Mouse (Mus musculus) heart, adult 2 months (tissue): ENCODE measurements at regions not wholly inside any gene's neighbourhood (a gene's known extent, or its start where the extent isn't known, plus 50 kb on each side); places are given as distances from the start of the nearest gene placed in this dataset.

ENCODE experiments used
- DNase-seq, 2 experiments: peaks; one replicate each; pipeline ENCODE4 v3.0.0; 2021
- H3K27ac ChIP-seq: fragments of 200-600 bp; 2 replicates; pipeline ENCODE4 v1.8.1; 2022
- H3K27me3 ChIP-seq: fragments of 200-500 bp; 2 replicates; pipeline ENCODE4 v1.6.1; 2012; ENCODE audit warnings: mild to moderate bottlenecking, low read length, inconsistent platforms, mixed read lengths; ENCODE audit not compliant: control insufficient read depth, insufficient read depth
- H3K36me3 ChIP-seq: fragments of 200-500 bp; 2 replicates; pipeline ENCODE4 v1.6.1; 2012; ENCODE audit warnings: low read length, inconsistent platforms; ENCODE audit not compliant: control insufficient read depth, insufficient read depth
- H3K4me1 ChIP-seq: fragments of 200-500 bp; 2 replicates; pipeline ENCODE4 v1.6.1; 2011; ENCODE audit warnings: low read length; ENCODE audit not compliant: control insufficient read depth, insufficient read depth
- H3K4me3 ChIP-seq: fragments of 200-600 bp; 2 replicates; pipeline ENCODE4 v1.8.1; 2022
- H3K79me2 ChIP-seq: fragments of 200-500 bp; replicated peaks from 2 replicates; pipeline ENCODE4 v1.6.1; 2012; ENCODE audit warnings: mild to moderate bottlenecking, inconsistent platforms, low read length, moderate library complexity, mixed read lengths; ENCODE audit not compliant: control insufficient read depth, insufficient read depth
- H3K9ac ChIP-seq: fragments of 200-500 bp; 2 replicates; pipeline ENCODE4 v1.6.1; 2012; ENCODE audit warnings: low read depth, mild to moderate bottlenecking, control low read depth, inconsistent platforms, low read length, mixed read lengths
- CTCF ChIP-seq: fragments of 200-600 bp; IDR thresholded peaks from 2 replicates; pipeline ENCODE4 v1.8.1; 2022; ENCODE audit warnings: antibody characterized with exemption, mild to moderate bottlenecking, moderate library complexity
- EP300 ChIP-seq: fragments of 200-500 bp; IDR thresholded peaks from 2 replicates; pipeline ENCODE4 v1.6.1; 2011; ENCODE audit warnings: low read depth, low read length, control low read depth; ENCODE audit not compliant: insufficient read depth
- POLR2A ChIP-seq: fragments of 200-500 bp; IDR thresholded peaks from 2 replicates; pipeline ENCODE4 v1.6.1; 2011; ENCODE audit warnings: mild to moderate bottlenecking, low read depth, low read length, control low read depth; ENCODE audit not compliant: insufficient read depth
- WGBS: fragments of 180-500 bp; shearing (Covaris S2); methylation state at CpG from one replicate; pipeline ENCODE4 v1.1.7; 2018; 5-methylcytosine and 5-hydroxymethylcytosine counted together
- intact Hi-C: fragments of 180-260 bp; cut with DNase I; formaldehyde crosslinking; loops from one replicate; pipeline ENCODE4 v1.15.1; 2025

- Histone ChIP-seq H3K27me3 (no peaks in the 10 kb centered on the region), H3K36me3 (no peaks in the 10 kb centered on the region), H3K4me1 (no peaks in the 10 kb centered on the region), H3K9ac (no peak overlapping the region), H3K4me3 (no peak overlapping the region), H3K79me2 (no peaks in the 10 kb centered on the region), H3K27ac (no peak overlapping the region)
- intact Hi-C loops: no loop called here
- no peak for TF ChIP-seq POLR2A
- TF ChIP-seq CTCF: no peak
- TF ChIP-seq EP300: no peak
- DNase-seq: no peak
- WGBS: 70% methylated on average over 1 of the region's 1 CpGs
Observed at GRCm38 (mm10) chr3:70384235-70384634, 376.8 kb downstream of the Otol1 start.

GRCm38 (mm10) chr3:70385961-70386360 lies 378.5 kb downstream of the Otol1 start:
- 65% methylated on average over 4 of the region's 4 CpGs for WGBS

GRCm38 (mm10) chr3:70401187-70401586 lies 393.8 kb downstream of the Otol1 start:
- TF ChIP-seq POLR2A: no peak
- TF ChIP-seq EP300: no peak
- Histone ChIP-seq H3K9ac (no peak overlapping the region), H3K4me1 (no peaks in the 10 kb centered on the region), H3K27me3 (no peaks in the 10 kb centered on the region), H3K79me2 (no peaks in the 10 kb centered on the region), H3K27ac (no peak overlapping the region), H3K4me3 (no peak overlapping the region), H3K36me3 (no peaks in the 10 kb centered on the region)
- intact Hi-C loops: loop anchor here (10.0 kb wide), 1 partner anchor 296 kb away; no protein-coding TSS in a partner anchor
- WGBS: 65% methylated on average over 2 of the region's 2 CpGs
- no peak for DNase-seq

More at GRCm38 (mm10) chr3:70385961-70386360, 378.5 kb downstream of the Otol1 start:
- intact Hi-C loops: no loop called here
- no peak overlapping the region for H3K27ac ChIP-seq
- no peaks in the 10 kb centered on the region for H3K79me2 ChIP-seq
- no peak overlapping the region for H3K9ac ChIP-seq
- no peak for TF ChIP-seq EP300
- TF ChIP-seq CTCF: no peak
- TF ChIP-seq POLR2A: no peak
- no peaks in the 10 kb centered on the region for H3K27me3 ChIP-seq
- no peaks in the 10 kb centered on the region for H3K36me3 ChIP-seq
- DNase-seq: no peak
- H3K4me3 ChIP-seq: no peak overlapping the region
- H3K4me1 ChIP-seq: no peaks in the 10 kb centered on the region

GRCm38 (mm10) chr3:70406571-70406970 lies 399.2 kb downstream of the Otol1 start:
- no peak overlapping the region for H3K27ac ChIP-seq
- 53% methylated on average over 1 of the region's 1 CpGs for WGBS
- no peak for DNase-seq
- no peaks in the 10 kb centered on the region for H3K27me3 ChIP-seq
- H3K79me2 ChIP-seq: no peaks in the 10 kb centered on the region
- TF ChIP-seq CTCF (0 out of 2 replicates have a peak, but pooled peaks have one; percentile 8), POLR2A (no peak)
- intact Hi-C loops: loop anchor here (10.0 kb wide), 1 partner anchor 302 kb away; no protein-coding TSS in a partner anchor
- no peaks in the 10 kb centered on the region for H3K4me1 ChIP-seq
- no peaks in the 10 kb centered on the region for H3K36me3 ChIP-seq
- no peak overlapping the region for H3K4me3 ChIP-seq
- H3K9ac ChIP-seq: no peak overlapping the region

- no peak overlapping the region for H3K9ac ChIP-seq
- H3K27ac ChIP-seq: no peak overlapping the region
- WGBS: 70% methylated on average over 4 of the region's 4 CpGs
- TF ChIP-seq POLR2A (no peak), CTCF (no peak), EP300 (no peak)
- H3K4me3 ChIP-seq: no peak overlapping the region
- H3K36me3 ChIP-seq: no peaks in the 10 kb centered on the region
- no peak for DNase-seq
- no peaks in the 10 kb centered on the region for H3K27me3 ChIP-seq
- intact Hi-C loops: no loop called here
- H3K79me2 ChIP-seq: no peaks in the 10 kb centered on the region
- H3K4me1 ChIP-seq: no peaks in the 10 kb centered on the region
Observed at GRCm38 (mm10) chr3:70418273-70418672, 410.9 kb downstream of the Otol1 start.

GRCm38 (mm10) chr3:70422016-70422415 lies 414.6 kb downstream of the Otol1 start:
- Histone ChIP-seq H3K27ac (no peak overlapping the region), H3K9ac (no peak overlapping the region), H3K27me3 (no peaks in the 10 kb centered on the region), H3K79me2 (no peaks in the 10 kb centered on the region), H3K4me3 (no peak overlapping the region), H3K36me3 (no peaks in the 10 kb centered on the region), H3K4me1 (no peaks in the 10 kb centered on the region)
- intact Hi-C loops: no loop called here
- 69% methylated on average over 1 of the region's 1 CpGs for WGBS
- TF ChIP-seq POLR2A: no peak
- TF ChIP-seq CTCF: no peak
- TF ChIP-seq EP300: no peak
- no peak for DNase-seq
